Mouse (Mus musculus): ENCODE data around the gene Ift81. TPM values are rescaled to one million over a fixed set of nuclear protein-coding genes. Genes with fewer than 3 reads are reported as not detected.
A peak's percentile ranks its signal among the peaks of the same experiment; 100 is the strongest.
"Not testable (repeated sequence)": the region's sequence is repeated elsewhere in the genome, so short reads cannot be mapped to it uniquely, and the experiment has no call there.

Ift81 gene
- polyA plus RNA-seq (2015; fragmentation: Nextera tagmentation; extraction: Ambion mirVana), result 1.3 and 2.3 TPM in 2 replicates

- Histone ChIP-seq H3K9me3 (replicated peaks) (no peaks in the 10 kb centered on the region), H3K9ac (peak within 1 kb of the TSS; percentile 60), H3K36me3 (replicated peaks) (no peaks in the 10 kb centered on the region), H3K4me3 (replicated peaks) (peak within 1 kb of the TSS; percentile 70), H3K27ac (replicated peaks) (no peak within 1 kb of the TSS), H3K4me2 (peak within 1 kb of the TSS; percentile 98), H3K27me3 (peaks cover 20% of the 10 kb centered on the region), H3K4me1 (replicated peaks) (peaks cover 13% of the 10 kb centered on the region)
- peak; percentile 77 for ATAC-seq (ENCODE audit: insufficient read depth)
- WGBS (ENCODE audit: insufficient replicate concordance), result 5% methylated on average over 66 of the region's 67 CpGs
Observed at GRCm38 (mm10) chr5:122613908-122614732, at the start of gene Ift81. Ift81 (minus strand) TSS chr5:122614518.

DNA sequence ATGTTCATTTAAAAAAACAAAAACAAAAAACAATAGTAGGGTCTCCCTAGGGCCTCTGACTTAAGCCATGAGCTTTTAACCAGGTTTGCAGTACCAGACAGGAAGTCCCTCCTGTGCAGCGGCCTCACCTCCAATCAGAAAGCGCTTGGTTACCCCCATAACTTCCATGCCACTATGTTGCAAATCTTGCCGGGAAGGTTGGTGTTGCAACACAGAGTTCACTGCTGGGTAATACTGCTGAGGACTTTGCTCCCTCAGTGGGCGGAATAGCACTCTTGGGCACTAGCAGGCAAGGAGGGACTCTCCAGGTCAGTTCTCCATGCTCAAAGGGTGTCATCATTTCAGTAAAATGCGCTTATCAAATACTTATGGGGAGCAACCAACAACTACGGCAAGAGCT is 48.2 kb upstream of the Ift81 start:
- Histone ChIP-seq H3K4me3 (replicated peaks) (no peak overlapping the region), H3K9ac (no peak overlapping the region), H3K4me1 (replicated peaks) (no peaks in the 10 kb centered on the region; the same call in 1 of the 2 replicates), H3K27ac (replicated peaks) (no peak overlapping the region), H3K36me3 (replicated peaks) (0 out of 2 replicates have a peak, but pooled peaks cover 2% of the 10 kb centered on the region), H3K27me3 (no peaks in the 10 kb centered on the region), H3K9me3 (replicated peaks) (no peaks in the 10 kb centered on the region), H3K4me2 (no peak overlapping the region)
- 73% methylated on average over 6 of the region's 6 CpGs for WGBS (ENCODE audit: insufficient replicate concordance)
- ATAC-seq (ENCODE audit: insufficient read depth), result peak; percentile 59

DNA sequence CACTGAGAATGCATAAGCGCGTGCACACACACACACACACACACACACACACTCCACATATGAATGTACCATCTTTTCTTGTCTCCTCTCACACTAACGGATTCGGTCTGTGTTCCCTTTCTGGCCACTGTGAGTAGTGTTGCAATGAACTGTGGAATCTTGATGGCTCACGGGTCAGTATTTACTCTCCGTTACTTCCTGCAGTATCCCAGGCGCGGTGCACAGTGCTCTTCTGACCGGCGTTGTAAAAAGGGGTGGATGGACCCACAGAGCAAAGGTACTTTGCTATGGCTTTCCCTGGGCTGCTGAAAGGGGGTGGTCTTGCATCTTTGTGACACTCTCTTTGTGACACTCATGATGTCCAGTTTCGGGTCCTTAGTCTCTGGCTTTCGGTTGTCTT is 42.5 kb upstream of the Ift81 start:
- Histone ChIP-seq H3K4me3 (replicated peaks) (no peak overlapping the region), H3K9ac (no peak overlapping the region), H3K4me2 (no peak overlapping the region), H3K27me3 (no peaks in the 10 kb centered on the region; the same call in 1 of the 2 replicates), H3K9me3 (replicated peaks) (no peaks in the 10 kb centered on the region), H3K4me1 (replicated peaks) (peaks cover 31% of the 10 kb centered on the region), H3K27ac (replicated peaks) (no peak overlapping the region), H3K36me3 (replicated peaks) (0 out of 2 replicates have a peak, but pooled peaks cover 2% of the 10 kb centered on the region)
- WGBS (ENCODE audit: insufficient replicate concordance), result 80% methylated on average over 12 of the region's 12 CpGs
- ATAC-seq (ENCODE audit: insufficient read depth), result no peak

GRCm38 (mm10) chr5:122654268-122654573 is 39.9 kb upstream of the Ift81 start:
- Histone ChIP-seq H3K4me3 (replicated peaks) (no peak overlapping the region), H3K4me1 (replicated peaks) (peaks cover 35% of the 10 kb centered on the region), H3K27me3 (peaks cover 5% of the 10 kb centered on the region), H3K9me3 (replicated peaks) (no peaks in the 10 kb centered on the region), H3K4me2 (no peak overlapping the region), H3K27ac (replicated peaks) (no peak overlapping the region), H3K36me3 (replicated peaks) (0 out of 2 replicates have a peak, but pooled peaks cover 2% of the 10 kb centered on the region), H3K9ac (no peak overlapping the region)
- no peak for ATAC-seq (ENCODE audit: insufficient read depth)
- WGBS (ENCODE audit: insufficient replicate concordance), result 66% methylated on average over 5 of the region's 5 CpGs

GRCm38 (mm10) chr5:122653446-122654267 is 39.3 kb upstream of the Ift81 start:
- H3K4me3 ChIP-seq (replicated peaks), result no peak overlapping the region
- no peak overlapping the region for H3K9ac ChIP-seq
- 47% methylated on average over 15 of the region's 15 CpGs for WGBS (ENCODE audit: insufficient replicate concordance)
- H3K27me3 ChIP-seq, result peaks cover 7% of the 10 kb centered on the region
- 0 out of 2 replicates have a peak, but pooled peaks cover 2% of the 10 kb centered on the region for H3K36me3 ChIP-seq (replicated peaks)
- H3K4me1 ChIP-seq (replicated peaks), result peaks cover 35% of the 10 kb centered on the region
- H3K9me3 ChIP-seq (replicated peaks), result no peaks in the 10 kb centered on the region
- ATAC-seq (ENCODE audit: insufficient read depth), result no peak
- no peak overlapping the region for H3K27ac ChIP-seq (replicated peaks)
- H3K4me2 ChIP-seq, result 0 out of 2 replicates have a peak overlapping the region, but pooled peaks have one; percentile 48

DNA sequence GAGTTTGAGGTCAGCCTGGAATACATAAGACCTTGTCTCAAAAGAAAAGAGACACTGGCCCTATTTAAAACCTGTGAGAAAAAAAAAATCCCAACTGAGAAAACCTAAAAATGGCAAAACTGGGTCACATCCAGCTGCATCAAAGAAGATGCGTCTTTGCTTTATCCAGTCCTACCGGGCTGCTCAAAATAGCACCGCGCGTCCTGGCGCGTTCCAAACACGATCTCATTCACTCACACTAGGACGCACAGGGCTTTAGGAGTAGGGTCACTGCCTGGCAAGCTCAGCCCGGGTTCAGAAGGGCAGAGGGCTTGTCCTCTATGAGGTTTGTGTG is 38.8 kb upstream of the Ift81 start:
- H3K4me1 ChIP-seq (replicated peaks), result peaks cover 35% of the 10 kb centered on the region
- peak overlapping the region; percentile 48 for H3K4me2 ChIP-seq
- WGBS (ENCODE audit: insufficient replicate concordance), result 58% methylated on average over 10 of the region's 10 CpGs
- H3K4me3 ChIP-seq (replicated peaks), result no peak overlapping the region
- no peak for ATAC-seq (ENCODE audit: insufficient read depth)
- no peaks in the 10 kb centered on the region for H3K9me3 ChIP-seq (replicated peaks)
- H3K27me3 ChIP-seq, result peaks cover 12% of the 10 kb centered on the region
- H3K9ac ChIP-seq, result no peak overlapping the region
- no peak overlapping the region for H3K27ac ChIP-seq (replicated peaks)
- no peaks in the 10 kb centered on the region for H3K36me3 ChIP-seq (replicated peaks)

GRCm38 (mm10) chr5:122652506-122652905 is 38.2 kb upstream of the Ift81 start:
- peaks cover 12% of the 10 kb centered on the region for H3K27me3 ChIP-seq
- no peaks in the 10 kb centered on the region for H3K36me3 ChIP-seq (replicated peaks)
- H3K9ac ChIP-seq, result no peak overlapping the region
- H3K27ac ChIP-seq (replicated peaks), result peak overlapping the region; percentile 54
- peaks cover 35% of the 10 kb centered on the region for H3K4me1 ChIP-seq (replicated peaks)
- H3K9me3 ChIP-seq (replicated peaks), result no peaks in the 10 kb centered on the region
- 9% methylated on average over 7 of the region's 7 CpGs for WGBS (ENCODE audit: insufficient replicate concordance)
- no peak overlapping the region for H3K4me3 ChIP-seq (replicated peaks)
- peak; percentile 90 for ATAC-seq (ENCODE audit: insufficient read depth)
- peak overlapping the region; percentile 48 for H3K4me2 ChIP-seq

- Histone ChIP-seq H3K9ac (no peak overlapping the region), H3K4me2 (no peak overlapping the region), H3K27ac (replicated peaks) (no peak overlapping the region), H3K4me1 (replicated peaks) (peaks cover 45% of the 10 kb centered on the region), H3K9me3 (replicated peaks) (no peaks in the 10 kb centered on the region), H3K27me3 (peaks cover 19% of the 10 kb centered on the region), H3K4me3 (replicated peaks) (no peak overlapping the region), H3K36me3 (replicated peaks) (no peaks in the 10 kb centered on the region)
- ATAC-seq (ENCODE audit: insufficient read depth), result no peak
- WGBS (ENCODE audit: insufficient replicate concordance), result 42% methylated on average over 8 of the region's 8 CpGs
Observed at GRCm38 (mm10) chr5:122650100-122650499, 35.8 kb upstream of the Ift81 start.

GRCm38 (mm10) chr5:122649264-122649663 is 34.9 kb upstream of the Ift81 start:
- Histone ChIP-seq H3K4me3 (replicated peaks) (no peak overlapping the region), H3K27ac (replicated peaks) (no peak overlapping the region), H3K27me3 (peaks cover 21% of the 10 kb centered on the region), H3K4me1 (replicated peaks) (peaks cover 42% of the 10 kb centered on the region), H3K36me3 (replicated peaks) (no peaks in the 10 kb centered on the region), H3K4me2 (no peak overlapping the region), H3K9me3 (replicated peaks) (no peaks in the 10 kb centered on the region), H3K9ac (no peak overlapping the region)
- 63% methylated on average over 8 of the region's 8 CpGs for WGBS (ENCODE audit: insufficient replicate concordance)
- no peak for ATAC-seq (ENCODE audit: insufficient read depth)

DNA sequence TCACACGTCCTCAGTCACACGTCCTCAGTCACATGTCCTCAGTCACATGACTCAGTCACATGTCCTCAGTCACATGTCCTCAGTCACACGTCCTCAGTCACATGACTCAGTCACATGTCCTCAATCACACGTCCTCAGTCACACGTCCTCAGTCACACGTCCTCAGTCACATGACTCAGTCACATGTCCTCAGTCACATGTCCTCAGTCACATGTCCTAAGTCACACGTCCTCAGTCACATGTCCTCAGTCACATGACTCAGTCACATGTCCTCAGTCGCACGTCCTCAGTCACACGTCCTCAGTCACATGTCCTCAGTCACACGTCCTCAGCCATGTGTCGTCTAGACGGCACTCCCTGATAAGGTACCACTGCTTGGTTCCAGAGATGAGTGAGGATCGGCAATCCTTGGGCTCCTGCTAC is 33.6 kb upstream of the Ift81 start:
- not testable (repeated sequence) for H3K4me3 ChIP-seq (replicated peaks); H3K9me3 ChIP-seq (replicated peaks); ATAC-seq (ENCODE audit: insufficient read depth); H3K27ac ChIP-seq (replicated peaks); H3K9ac ChIP-seq; H3K36me3 ChIP-seq (replicated peaks); H3K4me2 ChIP-seq
- 74% methylated on average over 14 of the region's 14 CpGs for WGBS (ENCODE audit: insufficient replicate concordance)
- Histone ChIP-seq H3K27me3 (peaks cover 21% of the 10 kb centered on the region), H3K4me1 (replicated peaks) (peaks cover 39% of the 10 kb centered on the region)

DNA sequence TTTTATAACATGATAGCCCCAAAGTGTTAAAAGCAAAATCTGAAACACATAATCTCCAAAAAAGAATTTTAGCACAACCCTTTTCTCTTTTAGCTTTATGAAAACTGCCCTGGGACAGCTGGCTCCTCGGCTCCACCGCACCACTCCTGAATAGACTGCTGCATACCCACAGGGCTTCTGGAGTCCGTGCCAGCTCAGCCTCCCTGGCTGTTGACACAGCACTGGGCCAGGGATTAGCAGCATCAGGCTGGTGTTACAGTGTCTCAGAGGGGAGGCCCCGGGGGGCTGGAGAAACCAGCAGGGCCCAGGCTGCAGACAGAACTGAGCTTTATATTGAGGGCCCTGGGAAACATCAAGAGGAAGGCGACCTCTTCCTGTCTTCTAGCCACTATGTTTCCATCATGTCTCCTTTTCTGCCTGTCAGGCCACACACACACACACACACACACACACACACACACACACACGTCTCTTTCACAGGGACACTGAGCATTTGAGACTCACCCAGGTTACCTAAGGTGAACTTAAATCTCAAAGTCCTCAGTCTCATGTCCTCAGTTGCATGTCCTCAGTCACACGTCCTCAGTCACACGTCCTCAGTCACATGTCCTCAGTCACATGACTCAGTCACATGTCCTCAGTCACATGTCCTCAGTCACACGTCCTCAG is 33.1 kb upstream of the Ift81 start:
- H3K9ac ChIP-seq, result no peak overlapping the region
- H3K27me3 ChIP-seq, result peaks cover 21% of the 10 kb centered on the region
- no peak overlapping the region for H3K4me3 ChIP-seq (replicated peaks)
- H3K27ac ChIP-seq (replicated peaks), result no peak overlapping the region
- H3K4me1 ChIP-seq (replicated peaks), result peaks cover 33% of the 10 kb centered on the region
- no peak overlapping the region for H3K4me2 ChIP-seq
- no peaks in the 10 kb centered on the region for H3K9me3 ChIP-seq (replicated peaks)
- ATAC-seq (ENCODE audit: insufficient read depth), result no peak
- H3K36me3 ChIP-seq (replicated peaks), result no peaks in the 10 kb centered on the region
- 50% methylated on average over 9 of the region's 9 CpGs for WGBS (ENCODE audit: insufficient replicate concordance)
